Comparison of ENCODE assay signal across 23 mouse cellular contexts in the genomic region with DNA sequence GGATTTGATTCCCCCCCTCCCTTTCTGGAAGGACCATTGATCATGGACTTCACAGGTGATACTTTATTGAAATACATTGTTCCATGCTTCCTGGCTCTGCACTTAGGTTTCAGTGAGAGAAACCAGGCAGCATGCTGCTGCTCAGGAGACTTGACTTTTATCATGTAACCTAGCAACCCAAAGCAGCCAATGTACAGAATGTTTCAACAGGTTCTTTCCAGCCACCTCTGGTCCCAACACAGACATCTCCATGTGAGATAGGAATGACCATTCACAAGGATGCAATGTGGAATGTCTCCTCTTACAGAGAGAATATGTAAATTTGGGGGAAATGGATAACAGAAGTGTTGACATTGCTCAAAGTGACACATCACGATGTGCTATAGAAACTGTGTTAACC.
"Had no signal": no experiment of that assay in that cellular context is flagged by ENCODE, and none has a peak within 500 bp of the region (broad histone marks: within the 10 kb centered on the region; RNA-seq: fewer than 3 reads in every experiment).

No protein-coding gene starts in this region.

- H3K9ac ChIP-seq: hindbrain, embryonic 13.5 days; intestine, embryonic 15.5 days; limb, embryonic 12.5 days; liver, embryonic 13.5 days; liver, embryonic 15.5 days had no signal

- H3K4me3 ChIP-seq: heart, embryonic 10.5 days; hindbrain, embryonic 13.5 days; intestine, embryonic 15.5 days; layer of hippocampus, adult 2 months; left cerebral cortex, adult 2 months; limb, embryonic 10.5 days; limb, embryonic 12.5 days; liver, embryonic 13.5 days; liver, embryonic 15.5 days had no signal

- H3K9me3 ChIP-seq: heart, embryonic 10.5 days; hindbrain, embryonic 13.5 days; intestine, embryonic 15.5 days; limb, embryonic 10.5 days; limb, embryonic 12.5 days; liver, embryonic 13.5 days; liver, embryonic 15.5 days had no signal

- H3K36me3 ChIP-seq: heart, embryonic 10.5 days; hindbrain, embryonic 13.5 days; intestine, embryonic 15.5 days; limb, embryonic 10.5 days; limb, embryonic 12.5 days; liver, embryonic 13.5 days; liver, embryonic 15.5 days had no signal

- ATAC-seq: hindbrain, embryonic 16.5 days; inflammation-experienced regulatory T-cells, adult 6 months; intestine, embryonic 15.5 days; intestine, postnatal 0 days had no signal

- H3K27me3 ChIP-seq: hindbrain, embryonic 13.5 days; intestine, embryonic 15.5 days; limb, embryonic 12.5 days; liver, embryonic 13.5 days; liver, embryonic 15.5 days had no signal

- H3K27ac ChIP-seq: heart, embryonic 10.5 days; hindbrain, embryonic 13.5 days; intestine, embryonic 15.5 days; layer of hippocampus, adult 2 months; left cerebral cortex, adult 2 months; limb, embryonic 10.5 days; limb, embryonic 12.5 days; liver, embryonic 13.5 days; liver, embryonic 15.5 days had no signal

- H3K4me1 ChIP-seq: hindbrain, embryonic 13.5 days; intestine, embryonic 15.5 days; limb, embryonic 10.5 days; limb, embryonic 12.5 days; liver, embryonic 13.5 days; liver, embryonic 15.5 days had no signal

- H3K4me2 ChIP-seq: hindbrain, embryonic 13.5 days; intestine, embryonic 15.5 days; limb, embryonic 12.5 days; liver, embryonic 11.5 days; liver, embryonic 13.5 days; liver, embryonic 15.5 days had no signal

- DNase-seq: gastrocnemius, postnatal 14 days; gastrocnemius, postnatal 36 days; heart, adult 18-20 months; heart, postnatal 36 days; kidney, adult 18-20 months; kidney, adult 8-10 months; kidney, postnatal 10 days; kidney, postnatal 25 days; kidney, postnatal 4 days; liver; liver, embryonic 13.5 days had no signal
